Mouse (Mus musculus) C2C12 (cell line): ENCODE measurements around the gene Chn2. TPM values are rescaled to one million over a fixed set of nuclear protein-coding genes. Genes with fewer than 3 reads are reported as not detected.

Experiments used
- H3K27me3 ChIP-seq: one replicate; pipeline ENCODE4 v1.6.1; 2011; ENCODE audit not compliant: control insufficient read depth, insufficient read depth, insufficient read length
- H3K36me3 ChIP-seq: one replicate; pipeline ENCODE4 v1.6.1; 2011; ENCODE audit not compliant: control insufficient read depth, insufficient read depth
- H3K4me3 ChIP-seq: one replicate; pipeline ENCODE4 v1.5.1; 2011; ENCODE audit warnings: mild to moderate bottlenecking, control low read depth; ENCODE audit not compliant: poor library complexity, insufficient read depth, severe bottlenecking
- H3K79me2 ChIP-seq: one replicate; pipeline ENCODE4 v1.6.1; 2011; ENCODE audit not compliant: control insufficient read depth, insufficient read depth
- H3K79me3 ChIP-seq: one replicate; pipeline ENCODE4 v1.6.1; 2011; ENCODE audit warnings: low read depth, control low read depth
- H3ac ChIP-seq: one replicate; pipeline ENCODE3; 2011; ENCODE audit warnings: low read depth; ENCODE audit not compliant: control insufficient read depth, insufficient read length
- CEBPB ChIP-seq: IDR thresholded peaks from one replicate; pipeline ENCODE4 v1.6.1; 2011; ENCODE audit warnings: low read depth, mild to moderate bottlenecking, control low read depth, moderate library complexity
- CTCF ChIP-seq: IDR thresholded peaks from one replicate; pipeline ENCODE4 v1.5.1; 2011; ENCODE audit not compliant: control insufficient read depth, insufficient read depth, insufficient read length
- FOSL1 ChIP-seq: IDR thresholded peaks from one replicate; pipeline ENCODE4 v1.8.0; 2011; ENCODE audit warnings: mild to moderate bottlenecking, low read length; ENCODE audit not compliant: poor library complexity, insufficient read depth, severe bottlenecking
- MAX ChIP-seq: IDR thresholded peaks from one replicate; pipeline ENCODE4 v1.6.1; 2011; ENCODE audit warnings: mild to moderate bottlenecking, control low read depth
- MYOD1 ChIP-seq: IDR thresholded peaks from one replicate; pipeline ENCODE4 v1.6.1; 2011; ENCODE audit warnings: low read depth; ENCODE audit not compliant: control insufficient read depth, insufficient read length
- MYOG ChIP-seq: IDR thresholded peaks from one replicate; pipeline ENCODE4 v1.6.1; 2011; ENCODE audit not compliant: control insufficient read depth, insufficient read length; ENCODE audit errors: extremely low read depth
- USF1 ChIP-seq: IDR thresholded peaks from one replicate; pipeline ENCODE4 v1.6.1; 2011; ENCODE audit warnings: low read depth, mild to moderate bottlenecking, control low read depth, moderate library complexity
- polyA plus RNA-seq: library from polyadenylated mRNA; unstranded; fragments of >200 nt; fragmentation: generic; extraction: Trizol; gene quantifications from one replicate; pipeline ENCODE4 v1.2.1, GENCODE M21; 2012; ENCODE audit warnings: missing spikeins

Chn2 gene
- polyA plus RNA-seq, 1 experiment: 6.4 TPM

- Histone ChIP-seq H3K79me2 (no peaks in the 10 kb centered on the region), H3K79me3 (no peaks in the 10 kb centered on the region), H3K36me3 (no peaks in the 10 kb centered on the region), H3K4me3 (no peak overlapping the region), H3K27me3 (no peaks in the 10 kb centered on the region), H3ac (no peak overlapping the region)
- no peak for TF ChIP-seq CEBPB
- no peak for TF ChIP-seq CTCF
- no peak for TF ChIP-seq MYOD1
- no peak for TF ChIP-seq MYOG
- no peak for TF ChIP-seq FOSL1
- TF ChIP-seq MAX: no peak
- TF ChIP-seq USF1: no peak
Measured at GRCm38 (mm10) chr6:54128702-54129101, 89.3 kb downstream of the Chn2 start.

- TF ChIP-seq FOSL1 (no peak), CEBPB (no peak), MYOD1 (no peak), CTCF (no peak), USF1 (no peak), MAX (no peak), MYOG (no peak)
- Histone ChIP-seq H3K79me3 (no peaks in the 10 kb centered on the region), H3K36me3 (no peaks in the 10 kb centered on the region)
Measured at GRCm38 (mm10) chr6:54129570-54129969, 90.2 kb downstream of the Chn2 start.

GRCm38 (mm10) chr6:54130881-54131280, 91.5 kb downstream of the Chn2 start:
- Histone ChIP-seq H3K4me3 (no peak overlapping the region), H3K79me3 (no peaks in the 10 kb centered on the region), H3K27me3 (no peaks in the 10 kb centered on the region), H3K79me2 (no peaks in the 10 kb centered on the region), H3K36me3 (no peaks in the 10 kb centered on the region), H3ac (no peak overlapping the region)
- TF ChIP-seq MAX (no peak), USF1 (no peak), CTCF (no peak), MYOG (no peak), MYOD1 (no peak), CEBPB (no peak), FOSL1 (no peak)

More at GRCm38 (mm10) chr6:54129570-54129969, 90.2 kb downstream of the Chn2 start:
- Histone ChIP-seq H3K27me3 (no peaks in the 10 kb centered on the region), H3K79me2 (no peaks in the 10 kb centered on the region), H3K4me3 (no peak overlapping the region), H3ac (no peak overlapping the region)

GRCm38 (mm10) chr6:54132576-54132975, 93.2 kb downstream of the Chn2 start:
- TF ChIP-seq USF1 (no peak), FOSL1 (no peak), MAX (no peak), CTCF (no peak), MYOG (no peak), MYOD1 (no peak), CEBPB (no peak)
- no peak overlapping the region for H3ac ChIP-seq
- H3K36me3 ChIP-seq: no peaks in the 10 kb centered on the region
- H3K4me3 ChIP-seq: no peak overlapping the region
- no peaks in the 10 kb centered on the region for H3K79me3 ChIP-seq
- no peaks in the 10 kb centered on the region for H3K27me3 ChIP-seq
- H3K79me2 ChIP-seq: no peaks in the 10 kb centered on the region

- no peak overlapping the region for H3K4me3 ChIP-seq
- H3K36me3 ChIP-seq: no peaks in the 10 kb centered on the region
- H3ac ChIP-seq: no peak overlapping the region
- H3K27me3 ChIP-seq: no peaks in the 10 kb centered on the region
- TF ChIP-seq CEBPB (no peak), MYOD1 (no peak), MAX (no peak), USF1 (no peak), FOSL1 (no peak), CTCF (no peak), MYOG (no peak)
- no peaks in the 10 kb centered on the region for H3K79me3 ChIP-seq
- no peaks in the 10 kb centered on the region for H3K79me2 ChIP-seq
Measured at GRCm38 (mm10) chr6:54133231-54133630, 93.9 kb downstream of the Chn2 start.

- TF ChIP-seq MYOG (no peak), CEBPB (no peak), MYOD1 (no peak), USF1 (no peak), FOSL1 (no peak), CTCF (no peak), MAX (no peak)
- Histone ChIP-seq H3K79me3 (no peaks in the 10 kb centered on the region), H3K79me2 (no peaks in the 10 kb centered on the region), H3K27me3 (no peaks in the 10 kb centered on the region), H3ac (no peak overlapping the region), H3K4me3 (no peak overlapping the region), H3K36me3 (no peaks in the 10 kb centered on the region)
Measured at GRCm38 (mm10) chr6:54138157-54138556, 98.8 kb downstream of the Chn2 start.
